Mouse (Mus musculus): Measurements from ENCODE around the gene Col19a1. TPM values are rescaled to one million over a fixed set of nuclear protein-coding genes. Genes with fewer than 3 reads are reported as not detected.
"Not testable (repeated sequence)": the region's sequence is repeated elsewhere in the genome, so short reads cannot be mapped to it uniquely, and the experiment has no call there.

Gene Col19a1
- polyA plus RNA-seq (2014; fragmentation: Nextera tagmentation; extraction: Ambion mirVana), result 0.09 TPM in 1 of 2 replicates, not detected in the other

DNA sequence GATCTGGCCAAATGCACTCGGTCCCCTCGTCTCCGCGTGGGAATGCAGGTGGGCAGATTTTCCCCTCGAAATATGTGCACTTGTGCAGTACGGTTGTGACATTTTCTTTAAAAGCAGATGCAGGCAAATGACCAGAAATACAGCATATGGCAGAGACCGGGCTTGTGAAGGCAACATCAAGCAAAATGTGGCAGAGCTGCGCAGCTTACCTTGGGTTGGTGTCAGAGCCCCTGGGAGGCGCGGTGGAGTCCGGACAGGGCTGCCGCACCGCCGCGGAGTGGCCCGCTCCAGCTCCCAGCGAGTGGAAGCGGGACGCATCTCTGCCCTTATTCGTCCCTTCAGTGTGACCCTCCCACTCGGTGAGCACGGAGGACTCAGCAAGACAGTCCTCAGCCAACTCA, at the start of gene Col19a1:
Gene Col19a1, minus strand, starts transcription at position 332 of the 401 bp plus-strand sequence.
- Histone ChIP-seq H3K4me2 (replicated peaks; ENCODE audit: low read depth, low read length) (peak within 1 kb of the TSS; percentile 97), H3K9ac (ENCODE audit: low read depth, low read length) (peak within 1 kb of the TSS; percentile 50; the same call in 1 of the 2 replicates), H3K27ac (ENCODE audit: low read depth, low read length) (no peak within 1 kb of the TSS), H3K27me3 (ENCODE audit: control insufficient read depth, insufficient read depth, low read length) (peaks cover 59% of the 10 kb centered on the region), H3K36me3 (ENCODE audit: control insufficient read depth, insufficient read depth, low read length) (no peaks in the 10 kb centered on the region), H3K9me3 (ENCODE audit: control insufficient read depth, low read length) (no peaks in the 10 kb centered on the region), H3K4me1 (ENCODE audit: control insufficient read depth, insufficient read depth, low read length) (0 out of 2 replicates have a peak, but pooled peaks cover 3% of the 10 kb centered on the region), H3K4me3 (ENCODE audit: low read length) (peak within 1 kb of the TSS; percentile 50)
- ATAC-seq (ENCODE audit: low FRiP score, low TSS enrichment), result peak; percentile 60
- WGBS, result 3% methylated on average over 22 of the region's 22 CpGs

DNA sequence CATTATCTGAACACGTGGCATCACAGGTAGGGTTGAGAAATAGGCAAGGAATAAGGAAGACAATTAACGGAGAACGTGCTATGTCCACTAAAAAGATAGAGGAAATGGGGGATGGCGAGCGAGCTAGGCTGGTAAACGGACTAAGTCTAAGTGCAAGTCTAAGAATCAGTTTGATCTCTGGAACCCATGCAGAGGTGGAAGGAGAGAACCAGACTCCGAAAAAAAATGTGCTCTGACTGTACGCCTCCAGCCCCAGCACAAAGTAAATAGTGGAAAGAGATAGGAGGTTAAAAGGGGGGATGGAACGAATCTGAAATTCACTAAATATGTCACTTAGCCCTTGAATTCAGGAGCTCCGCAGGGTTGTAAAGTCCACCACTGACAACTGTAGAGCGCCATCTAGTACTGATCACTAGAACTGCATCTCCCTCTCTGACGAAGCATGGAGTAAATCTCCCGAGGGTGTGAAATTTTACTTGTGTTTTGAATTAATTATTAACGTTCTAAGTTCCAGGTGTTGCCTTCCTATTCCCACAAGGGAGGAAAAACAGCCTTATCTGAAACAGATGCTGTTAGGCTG, 46.4 kb upstream of the Col19a1 start:
- H3K9me3 ChIP-seq (ENCODE audit: control insufficient read depth, low read length), result no peaks in the 10 kb centered on the region
- H3K27ac ChIP-seq (ENCODE audit: low read depth, low read length), result no peak overlapping the region
- H3K4me3 ChIP-seq (ENCODE audit: low read length), result no peak overlapping the region
- no peak overlapping the region for H3K9ac ChIP-seq (ENCODE audit: low read depth, low read length)
- no peaks in the 10 kb centered on the region for H3K36me3 ChIP-seq (ENCODE audit: control insufficient read depth, insufficient read depth, low read length)
- H3K4me1 ChIP-seq (ENCODE audit: control insufficient read depth, insufficient read depth, low read length), result no peaks in the 10 kb centered on the region
- no peaks in the 10 kb centered on the region for H3K27me3 ChIP-seq (ENCODE audit: control insufficient read depth, insufficient read depth, low read length)
- peak; percentile 62; the same call in 1 of the 2 replicates for ATAC-seq (ENCODE audit: low FRiP score, low TSS enrichment)
- 37% methylated on average over 14 of the region's 14 CpGs for WGBS
- 0 out of 2 replicates have a peak overlapping the region, but pooled peaks have one; percentile 9 for H3K4me2 ChIP-seq (replicated peaks; ENCODE audit: low read depth, low read length)

DNA sequence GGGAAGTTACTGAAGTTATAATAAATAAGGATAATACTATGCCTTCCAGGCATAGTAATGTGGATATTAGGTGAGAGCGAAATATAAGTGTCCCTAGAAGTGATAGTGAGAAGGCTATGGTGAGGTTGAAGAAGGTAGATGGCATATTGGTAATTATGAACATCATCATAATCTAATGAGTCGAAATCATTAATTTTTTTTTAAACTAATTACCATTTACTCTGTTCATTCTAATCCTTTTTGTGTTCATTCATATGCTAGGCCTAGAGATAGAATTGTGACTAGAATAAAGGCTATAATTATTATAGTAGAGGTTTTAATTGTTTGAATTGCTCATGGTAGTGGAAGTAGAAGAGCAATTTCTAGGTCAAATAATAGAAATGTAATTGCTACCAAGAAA, 25.3 kb upstream of the Col19a1 start:
- not testable (repeated sequence) for H3K4me2 ChIP-seq (replicated peaks; ENCODE audit: low read depth, low read length); H3K27ac ChIP-seq (ENCODE audit: low read depth, low read length); ATAC-seq (ENCODE audit: low FRiP score, low TSS enrichment); H3K4me3 ChIP-seq (ENCODE audit: low read length); H3K4me1 ChIP-seq (ENCODE audit: control insufficient read depth, insufficient read depth, low read length); H3K36me3 ChIP-seq (ENCODE audit: control insufficient read depth, insufficient read depth, low read length); H3K9ac ChIP-seq (ENCODE audit: low read depth, low read length); H3K27me3 ChIP-seq (ENCODE audit: control insufficient read depth, insufficient read depth, low read length); H3K9me3 ChIP-seq (ENCODE audit: control insufficient read depth, low read length)
- WGBS, result under 1% methylated on average over 1 of the region's 2 CpGs

DNA sequence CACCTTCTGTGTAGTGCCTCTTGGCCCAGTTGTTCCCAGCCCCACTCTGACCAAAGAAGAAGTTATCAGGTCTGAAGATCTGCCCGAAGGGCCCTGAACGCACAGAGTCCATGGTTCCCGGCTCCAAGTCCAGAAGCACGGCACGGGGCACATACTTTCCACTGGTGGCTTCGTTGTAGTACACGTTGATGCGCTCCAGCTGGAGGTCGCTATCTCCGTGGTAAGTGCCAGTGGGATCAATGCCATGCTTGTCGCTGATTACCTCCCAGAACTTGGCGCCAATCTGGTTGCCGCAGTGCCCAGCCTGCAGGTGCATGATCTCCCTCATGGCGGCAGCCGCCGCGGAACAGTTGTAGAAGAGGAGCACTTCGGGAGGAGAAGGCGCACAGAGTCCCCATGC, 7.8 kb upstream of the Col19a1 start:
- Histone ChIP-seq H3K9me3 (ENCODE audit: control insufficient read depth, low read length) (no peaks in the 10 kb centered on the region), H3K9ac (ENCODE audit: low read depth, low read length) (no peak overlapping the region), H3K36me3 (ENCODE audit: control insufficient read depth, insufficient read depth, low read length) (no peaks in the 10 kb centered on the region), H3K4me3 (ENCODE audit: low read length) (no peak overlapping the region), H3K27ac (ENCODE audit: low read depth, low read length) (no peak overlapping the region), H3K4me2 (replicated peaks; ENCODE audit: low read depth, low read length) (no peak overlapping the region), H3K27me3 (ENCODE audit: control insufficient read depth, insufficient read depth, low read length) (peaks cover under 1% of the 10 kb centered on the region; the same call in 1 of the 2 replicates), H3K4me1 (ENCODE audit: control insufficient read depth, insufficient read depth, low read length) (no peaks in the 10 kb centered on the region)
- no peak for ATAC-seq (ENCODE audit: low FRiP score, low TSS enrichment)
- 96% methylated on average over 19 of the region's 19 CpGs for WGBS

DNA sequence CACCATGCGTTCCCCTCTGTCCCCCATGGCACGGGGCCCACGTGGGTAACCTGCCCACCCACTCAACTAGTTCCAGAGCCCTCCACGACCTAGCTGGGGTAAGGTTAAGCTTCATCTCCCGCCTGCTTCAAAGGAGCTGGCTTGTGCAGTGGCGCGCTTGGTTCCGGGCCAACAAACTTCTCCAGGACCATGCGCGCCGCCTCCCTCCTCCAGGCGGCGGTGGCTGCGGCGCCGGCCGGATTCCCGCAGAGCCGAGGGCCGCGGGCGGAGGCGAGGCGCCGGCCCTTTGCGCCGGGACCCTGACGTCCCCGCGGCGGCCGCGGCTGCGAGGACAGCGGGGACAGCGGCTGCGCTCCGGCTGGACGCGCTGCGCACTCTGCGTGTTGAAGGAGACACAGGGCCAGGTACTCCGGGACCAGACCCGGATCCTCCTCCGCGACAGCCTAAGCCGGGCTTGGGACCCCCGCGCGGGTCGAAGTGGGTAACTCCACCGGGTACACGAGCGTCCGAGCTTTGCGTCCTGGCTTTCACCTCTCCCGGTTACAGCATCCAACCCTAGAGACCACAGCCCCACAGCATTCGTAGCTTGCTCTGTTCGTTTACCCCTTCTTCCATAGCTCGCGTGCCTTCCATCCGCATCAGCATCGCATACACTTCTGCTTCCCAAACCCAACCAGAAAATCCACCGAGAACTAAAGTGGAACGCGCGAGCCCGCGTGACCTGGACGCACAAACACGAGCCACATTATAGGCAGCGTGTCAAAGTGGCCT, 717 bp downstream of the Col19a1 start:
- under 1% methylated on average over 63 of the region's 72 CpGs for WGBS
- no peaks in the 10 kb centered on the region for H3K9me3 ChIP-seq (ENCODE audit: control insufficient read depth, low read length)
- H3K27ac ChIP-seq (ENCODE audit: low read depth, low read length), result no peak overlapping the region
- H3K27me3 ChIP-seq (ENCODE audit: control insufficient read depth, insufficient read depth, low read length), result peaks cover 59% of the 10 kb centered on the region
- H3K9ac ChIP-seq (ENCODE audit: low read depth, low read length), result peak overlapping the region; percentile 50; the same call in 1 of the 2 replicates
- H3K36me3 ChIP-seq (ENCODE audit: control insufficient read depth, insufficient read depth, low read length), result no peaks in the 10 kb centered on the region
- peak; percentile 93 for ATAC-seq (ENCODE audit: low FRiP score, low TSS enrichment)
- H3K4me3 ChIP-seq (ENCODE audit: low read length), result peak overlapping the region; percentile 50
- 0 out of 2 replicates have a peak, but pooled peaks cover 3% of the 10 kb centered on the region for H3K4me1 ChIP-seq (ENCODE audit: control insufficient read depth, insufficient read depth, low read length)
- H3K4me2 ChIP-seq (replicated peaks; ENCODE audit: low read depth, low read length), result peak overlapping the region; percentile 97

DNA sequence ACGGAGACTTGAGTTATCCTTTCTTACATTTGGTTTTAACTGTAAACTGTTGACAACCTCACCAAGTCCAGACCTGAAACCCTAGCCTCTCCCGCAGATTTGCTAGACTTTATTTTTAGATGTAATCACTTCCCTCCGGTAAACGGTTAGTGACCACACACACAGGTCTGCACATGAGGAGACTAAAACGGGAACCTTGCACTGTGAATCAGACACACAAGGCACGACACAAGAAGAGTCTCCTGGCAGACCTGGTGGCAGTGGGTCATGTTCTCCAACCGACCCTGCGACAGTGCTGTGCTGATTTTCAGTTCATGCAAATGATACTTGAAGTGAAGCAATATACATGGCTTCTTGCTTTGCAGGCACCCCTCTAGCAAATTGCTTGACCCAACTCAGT, 14.7 kb downstream of the Col19a1 start:
- Histone ChIP-seq H3K9ac (ENCODE audit: low read depth, low read length) (no peak overlapping the region), H3K9me3 (ENCODE audit: control insufficient read depth, low read length) (no peaks in the 10 kb centered on the region), H3K36me3 (ENCODE audit: control insufficient read depth, insufficient read depth, low read length) (no peaks in the 10 kb centered on the region), H3K27me3 (ENCODE audit: control insufficient read depth, insufficient read depth, low read length) (no peaks in the 10 kb centered on the region; the same call in 1 of the 2 replicates), H3K27ac (ENCODE audit: low read depth, low read length) (no peak overlapping the region), H3K4me1 (ENCODE audit: control insufficient read depth, insufficient read depth, low read length) (no peaks in the 10 kb centered on the region), H3K4me2 (replicated peaks; ENCODE audit: low read depth, low read length) (no peak overlapping the region), H3K4me3 (ENCODE audit: low read length) (no peak overlapping the region)
- ATAC-seq (ENCODE audit: low FRiP score, low TSS enrichment), result no peak
- WGBS, result 76% methylated on average over 8 of the region's 8 CpGs

DNA sequence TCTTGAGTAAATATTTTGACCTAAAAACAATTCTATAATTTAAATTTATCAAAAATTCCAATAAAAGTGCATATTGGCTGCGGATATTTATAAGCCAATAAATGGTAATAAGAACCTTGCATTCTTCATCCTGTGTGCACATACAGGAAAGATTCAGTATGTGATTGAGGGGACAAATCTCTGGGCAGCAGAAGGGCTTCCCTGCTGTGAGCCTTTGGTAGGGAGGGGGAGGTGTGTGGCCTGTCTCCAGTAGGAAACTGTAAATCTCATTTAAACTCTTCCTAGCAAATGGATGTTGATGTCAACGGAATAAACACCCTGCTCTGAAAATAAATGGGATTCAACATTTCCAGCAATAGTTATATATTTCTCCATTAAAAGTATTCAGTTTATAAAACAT, 23.2 kb downstream of the Col19a1 start:
- Histone ChIP-seq H3K27me3 (ENCODE audit: control insufficient read depth, insufficient read depth, low read length) (peaks cover 4% of the 10 kb centered on the region), H3K9ac (ENCODE audit: low read depth, low read length) (no peak overlapping the region), H3K9me3 (ENCODE audit: control insufficient read depth, low read length) (no peaks in the 10 kb centered on the region), H3K4me1 (ENCODE audit: control insufficient read depth, insufficient read depth, low read length) (no peaks in the 10 kb centered on the region), H3K27ac (ENCODE audit: low read depth, low read length) (no peak overlapping the region), H3K36me3 (ENCODE audit: control insufficient read depth, insufficient read depth, low read length) (no peaks in the 10 kb centered on the region), H3K4me2 (replicated peaks; ENCODE audit: low read depth, low read length) (no peak overlapping the region), H3K4me3 (ENCODE audit: low read length) (no peak overlapping the region)
- WGBS, result 44% methylated on average over 2 of the region's 2 CpGs
- ATAC-seq (ENCODE audit: low FRiP score, low TSS enrichment), result no peak

DNA sequence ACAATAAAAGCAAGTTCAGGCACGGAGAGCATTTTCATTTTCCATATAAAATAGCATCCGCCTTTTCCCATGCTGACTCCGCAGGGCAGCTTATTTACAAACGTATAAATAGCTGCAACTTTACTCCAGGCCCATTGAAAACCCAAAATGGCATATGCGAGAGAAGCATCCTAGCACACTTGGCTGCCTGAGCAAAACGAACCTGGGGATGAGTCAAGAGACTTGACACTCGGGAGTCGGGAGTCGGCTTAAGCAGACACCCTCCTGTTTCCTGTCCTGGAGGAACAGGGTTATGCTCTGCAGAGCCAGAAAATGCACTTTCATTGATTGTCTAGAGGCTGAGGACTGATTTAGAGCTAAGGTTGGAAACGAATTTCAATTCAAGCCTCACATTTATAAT, 29.3 kb downstream of the Col19a1 start:
- Histone ChIP-seq H3K9ac (ENCODE audit: low read depth, low read length) (no peak overlapping the region), H3K4me3 (ENCODE audit: low read length) (no peak overlapping the region), H3K27me3 (ENCODE audit: control insufficient read depth, insufficient read depth, low read length) (peaks cover 4% of the 10 kb centered on the region; the same call in 1 of the 2 replicates), H3K4me1 (ENCODE audit: control insufficient read depth, insufficient read depth, low read length) (no peaks in the 10 kb centered on the region), H3K9me3 (ENCODE audit: control insufficient read depth, low read length) (no peaks in the 10 kb centered on the region), H3K36me3 (ENCODE audit: control insufficient read depth, insufficient read depth, low read length) (no peaks in the 10 kb centered on the region), H3K27ac (ENCODE audit: low read depth, low read length) (no peak overlapping the region), H3K4me2 (replicated peaks; ENCODE audit: low read depth, low read length) (no peak overlapping the region)
- no peak for ATAC-seq (ENCODE audit: low FRiP score, low TSS enrichment)
- WGBS, result 52% methylated on average over 10 of the region's 10 CpGs

DNA sequence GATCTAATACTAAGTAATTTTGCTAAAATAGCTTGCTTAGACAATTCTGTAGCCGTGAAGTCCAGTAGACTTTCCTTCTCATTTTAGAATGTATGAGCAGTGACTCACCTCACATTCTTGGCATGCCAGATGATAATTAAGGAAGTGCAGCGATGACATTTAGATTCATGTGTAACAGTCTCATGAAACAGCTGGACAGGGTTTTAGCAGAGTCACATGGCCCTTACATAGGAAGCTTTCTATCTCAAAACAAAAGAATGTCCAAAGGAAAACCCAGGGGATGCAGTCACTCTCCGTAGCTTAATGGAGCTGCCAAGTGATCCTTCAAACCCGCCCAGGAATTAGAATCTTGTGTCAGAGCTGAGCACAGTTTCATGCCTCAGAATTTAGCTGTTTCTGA, 33.8 kb downstream of the Col19a1 start:
- no peaks in the 10 kb centered on the region; the same call in 1 of the 2 replicates for H3K27me3 ChIP-seq (ENCODE audit: control insufficient read depth, insufficient read depth, low read length)
- WGBS, result 40% methylated on average over 4 of the region's 4 CpGs

More for the DNA sequence above, 33.8 kb downstream of the Col19a1 start:
- Histone ChIP-seq H3K36me3 (ENCODE audit: control insufficient read depth, insufficient read depth, low read length) (no peaks in the 10 kb centered on the region), H3K9ac (ENCODE audit: low read depth, low read length) (no peak overlapping the region), H3K4me2 (replicated peaks; ENCODE audit: low read depth, low read length) (no peak overlapping the region), H3K9me3 (ENCODE audit: control insufficient read depth, low read length) (no peaks in the 10 kb centered on the region), H3K4me1 (ENCODE audit: control insufficient read depth, insufficient read depth, low read length) (no peaks in the 10 kb centered on the region), H3K4me3 (ENCODE audit: low read length) (no peak overlapping the region), H3K27ac (ENCODE audit: low read depth, low read length) (no peak overlapping the region)
- peak; percentile 46; the same call in 1 of the 2 replicates for ATAC-seq (ENCODE audit: low FRiP score, low TSS enrichment)

Measured in kidney, embryonic 14.5 days (tissue).